Mouse (Mus musculus) embryonic facial prominence, embryonic 15.5 days (tissue): ENCODE results near the gene Gpr82. TPM values are rescaled to one million over a fixed set of nuclear protein-coding genes. Genes with fewer than 3 reads are reported as not detected.

ENCODE experiments used
- ATAC-seq: fragments of 200-750 bp; cut with Nextera tagmentation; 2 replicates; pipeline ENCODE4 v1.8.0; 2017; ENCODE audit warnings: low read depth, moderate TSS enrichment; ENCODE audit not compliant: insufficient number of reproducible peaks, low FRiP score, low TSS enrichment
- H3K27ac ChIP-seq: fragments of 300-500 bp; sonication (generic); replicated peaks from 2 replicates; pipeline ENCODE4 v1.5.1; 2015; ENCODE audit warnings: mild to moderate bottlenecking, inconsistent platforms
- H3K27me3 ChIP-seq: fragments of 300-500 bp; sonication (generic); 2 replicates; pipeline ENCODE4 v1.6.1; 2015; ENCODE audit warnings: inconsistent platforms
- H3K36me3 ChIP-seq: fragments of 300-500 bp; sonication (generic); 2 replicates; pipeline ENCODE4 v1.6.1; 2015; ENCODE audit warnings: mild to moderate bottlenecking, inconsistent platforms
- H3K4me1 ChIP-seq: fragments of 300-500 bp; sonication (generic); 2 replicates; pipeline ENCODE4 v1.6.1; 2015; ENCODE audit warnings: inconsistent platforms
- H3K4me2 ChIP-seq: fragments of 300-500 bp; sonication (generic); replicated peaks from 2 replicates; pipeline ENCODE4 v1.6.1; 2015; ENCODE audit warnings: mild to moderate bottlenecking, inconsistent platforms
- H3K4me3 ChIP-seq: fragments of 300-500 bp; sonication (generic); replicated peaks from 2 replicates; pipeline ENCODE4 v1.5.1; 2015; ENCODE audit warnings: mild to moderate bottlenecking, inconsistent platforms
- H3K9ac ChIP-seq: fragments of 300-500 bp; sonication (generic); 2 replicates; pipeline ENCODE4 v1.6.1; 2015; ENCODE audit warnings: inconsistent platforms
- H3K9me3 ChIP-seq: fragments of 300-500 bp; sonication (generic); replicated peaks from 2 replicates; pipeline ENCODE4 v1.6.1; 2016; ENCODE audit warnings: inconsistent platforms
- WGBS: fragments of 180-500 bp; shearing (Covaris S2); methylation state at CpG from one replicate; pipeline ENCODE4 v1.1.7; 2015; 5-methylcytosine and 5-hydroxymethylcytosine counted together
- polyA plus RNA-seq: library from polyadenylated mRNA; unstranded; fragments of >200 nt; fragmentation: Nextera tagmentation; extraction: Ambion mirVana; gene quantifications from 2 replicates; pipeline ENCODE4 v1.2.1, GENCODE M21; 2015

Gene Gpr82
- 0.39 and 0.41 TPM in 2 replicates for polyA plus RNA-seq

DNA sequence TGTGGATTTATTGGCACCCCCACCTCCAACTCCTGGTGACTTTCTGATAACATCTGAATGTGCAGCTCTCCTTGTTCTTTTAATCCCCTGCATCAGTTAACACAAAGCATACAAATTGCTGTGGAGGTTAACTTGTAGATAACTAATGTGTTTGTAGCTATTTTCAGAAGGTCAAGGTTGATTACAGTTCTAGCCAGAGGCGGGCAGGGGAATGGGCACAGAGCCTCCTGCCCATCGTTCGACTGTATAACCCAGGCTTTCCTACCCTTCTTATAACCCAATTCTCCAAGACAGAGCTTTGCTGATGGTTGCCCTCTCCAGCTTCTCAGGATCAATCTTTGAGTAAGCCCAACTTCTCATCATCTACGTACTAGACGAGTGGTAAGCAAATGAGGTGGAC, at the start of gene Gpr82:
TSS of gene Gpr82 (plus strand) at position 301 of the 400 bp plus-strand sequence.
- Histone ChIP-seq H3K4me2 (no peak within 1 kb of the TSS), H3K4me1 (no peaks in the 10 kb centered on the region), H3K9ac (no peak within 1 kb of the TSS), H3K36me3 (no peaks in the 10 kb centered on the region), H3K27me3 (no peaks in the 10 kb centered on the region), H3K9me3 (no peaks in the 10 kb centered on the region), H3K4me3 (no peak within 1 kb of the TSS), H3K27ac (no peak within 1 kb of the TSS)
- 95% methylated on average over 5 of the region's 5 CpGs for WGBS
- ATAC-seq: no peak

DNA sequence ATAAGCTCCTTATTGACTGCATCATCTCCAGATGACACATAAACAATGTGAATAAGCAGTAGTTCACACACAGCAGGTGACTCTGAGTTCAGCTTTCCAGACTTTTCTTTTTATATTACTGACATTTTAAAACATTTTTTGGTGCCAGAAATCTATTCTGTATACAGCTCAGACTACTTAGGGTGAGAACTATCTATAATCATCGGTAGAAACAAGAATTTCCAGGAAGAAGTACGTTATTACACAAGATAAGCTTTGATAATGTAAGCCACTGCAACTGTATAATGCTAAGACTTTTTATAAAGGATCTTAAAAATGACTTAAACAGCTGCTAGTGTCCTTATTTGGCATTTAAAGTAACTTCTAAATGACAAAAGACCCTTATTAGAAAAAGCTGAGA, 49.0 kb upstream of the Gpr82 start:
- Histone ChIP-seq H3K4me1 (no peaks in the 10 kb centered on the region), H3K36me3 (no peaks in the 10 kb centered on the region), H3K4me3 (no peak overlapping the region), H3K9ac (no peak overlapping the region), H3K9me3 (no peaks in the 10 kb centered on the region), H3K27ac (no peak overlapping the region), H3K27me3 (no peaks in the 10 kb centered on the region), H3K4me2 (no peak overlapping the region)
- 73% methylated on average over 2 of the region's 2 CpGs for WGBS
- ATAC-seq: no peak

DNA sequence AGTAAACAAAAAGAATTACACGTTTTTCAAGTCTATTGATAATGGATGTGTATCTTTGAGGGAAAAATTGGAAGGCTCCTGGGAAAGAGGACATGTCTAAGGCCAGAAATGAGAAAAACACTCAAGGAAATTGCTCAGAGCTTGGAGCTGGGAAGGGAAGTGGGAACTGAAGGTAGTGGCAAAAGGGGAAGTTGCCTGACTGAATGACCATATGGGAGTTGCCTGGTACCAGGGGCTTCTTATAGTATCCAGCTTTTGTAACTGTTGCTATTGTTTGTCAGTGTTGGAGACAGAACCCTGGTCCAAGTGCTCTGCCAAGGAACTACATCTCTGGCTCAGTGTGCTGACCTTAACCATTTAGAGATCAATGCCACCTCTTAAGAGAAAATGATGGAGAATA, 44.4 kb upstream of the Gpr82 start:
- Histone ChIP-seq H3K27ac (no peak overlapping the region), H3K9me3 (no peaks in the 10 kb centered on the region), H3K4me3 (no peak overlapping the region), H3K4me1 (no peaks in the 10 kb centered on the region), H3K9ac (no peak overlapping the region), H3K36me3 (no peaks in the 10 kb centered on the region), H3K4me2 (no peak overlapping the region), H3K27me3 (no peaks in the 10 kb centered on the region)
- no peak for ATAC-seq
- WGBS: 65% methylated on average over 1 of the region's 1 CpGs

DNA sequence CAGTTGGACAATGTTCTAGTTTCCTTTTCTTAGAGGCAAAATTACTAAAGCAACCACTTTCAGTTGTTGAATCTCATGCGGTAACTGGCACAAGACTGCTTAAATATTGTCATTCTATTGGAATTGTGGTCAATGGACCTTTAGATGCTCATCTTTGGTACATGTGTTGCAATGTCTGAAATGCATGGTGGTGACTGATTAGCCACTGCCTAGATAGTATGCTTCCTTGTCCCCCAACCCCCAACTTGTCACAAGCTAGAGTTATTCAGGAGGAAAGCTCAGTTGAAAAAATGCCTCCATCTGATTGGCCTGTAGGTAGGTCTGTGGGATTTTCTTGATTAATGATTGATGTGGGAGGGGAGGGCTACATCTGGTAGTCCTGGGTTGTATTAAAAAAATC, 43.9 kb upstream of the Gpr82 start:
- H3K27ac ChIP-seq: no peak overlapping the region
- H3K27me3 ChIP-seq: no peaks in the 10 kb centered on the region
- 85% methylated on average over 1 of the region's 1 CpGs for WGBS

DNA sequence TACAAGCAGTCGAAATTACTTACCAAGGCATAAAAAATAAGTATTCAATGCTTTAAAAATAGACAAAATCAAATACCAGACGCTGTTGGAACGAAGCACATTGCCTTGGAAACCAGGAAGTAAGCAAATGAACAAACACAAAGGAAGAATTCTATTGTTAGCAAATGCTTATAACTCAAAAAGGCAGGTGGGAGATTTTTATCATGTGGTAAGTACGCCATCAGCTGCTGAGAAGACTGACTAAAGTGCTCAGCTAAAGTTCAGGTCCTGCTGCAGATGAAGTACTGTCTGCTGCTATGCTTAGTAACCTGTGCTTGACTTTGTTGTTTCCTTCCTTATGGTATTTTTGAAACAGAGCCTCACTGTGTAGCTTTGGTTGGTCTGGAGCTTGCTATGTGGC, 42.7 kb upstream of the Gpr82 start:
- Histone ChIP-seq H3K4me1 (no peaks in the 10 kb centered on the region), H3K9ac (no peak overlapping the region), H3K4me3 (no peak overlapping the region), H3K4me2 (no peak overlapping the region), H3K27ac (no peak overlapping the region), H3K9me3 (no peaks in the 10 kb centered on the region), H3K27me3 (no peaks in the 10 kb centered on the region), H3K36me3 (no peaks in the 10 kb centered on the region)
- WGBS: 75% methylated on average over 4 of the region's 4 CpGs
- no peak for ATAC-seq

More for the DNA sequence above, 43.9 kb upstream of the Gpr82 start:
- no peak overlapping the region for H3K4me3 ChIP-seq
- no peak overlapping the region for H3K9ac ChIP-seq
- no peaks in the 10 kb centered on the region for H3K9me3 ChIP-seq
- no peak overlapping the region for H3K4me2 ChIP-seq
- H3K36me3 ChIP-seq: no peaks in the 10 kb centered on the region
- no peak for ATAC-seq
- H3K4me1 ChIP-seq: no peaks in the 10 kb centered on the region

DNA sequence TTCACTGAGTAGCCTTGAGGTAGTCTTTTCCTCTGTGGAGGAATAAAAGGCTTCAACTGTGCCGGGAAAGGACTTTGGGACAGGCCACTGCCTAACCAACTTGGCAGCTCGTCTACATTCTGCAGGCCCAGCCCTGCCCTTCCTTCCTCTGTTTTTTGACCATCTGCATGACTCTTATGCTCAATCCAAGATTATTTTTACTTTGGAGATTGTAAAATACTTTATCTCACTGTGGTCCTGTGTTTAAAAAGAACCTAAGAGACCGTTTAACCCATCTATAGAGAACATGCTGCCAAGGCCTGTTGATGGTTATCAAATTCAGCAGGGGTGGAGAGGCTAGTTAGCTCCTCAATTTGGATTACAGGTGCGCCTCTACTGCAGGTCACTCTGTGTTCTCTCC, 39.7 kb upstream of the Gpr82 start:
- Histone ChIP-seq H3K9me3 (no peaks in the 10 kb centered on the region), H3K36me3 (no peaks in the 10 kb centered on the region), H3K9ac (no peak overlapping the region), H3K4me3 (no peak overlapping the region), H3K27ac (no peak overlapping the region), H3K27me3 (0 out of 2 replicates have a peak, but pooled peaks cover 3% of the 10 kb centered on the region), H3K4me2 (no peak overlapping the region), H3K4me1 (no peaks in the 10 kb centered on the region)
- WGBS: 78% methylated on average over 4 of the region's 4 CpGs
- no peak for ATAC-seq

DNA sequence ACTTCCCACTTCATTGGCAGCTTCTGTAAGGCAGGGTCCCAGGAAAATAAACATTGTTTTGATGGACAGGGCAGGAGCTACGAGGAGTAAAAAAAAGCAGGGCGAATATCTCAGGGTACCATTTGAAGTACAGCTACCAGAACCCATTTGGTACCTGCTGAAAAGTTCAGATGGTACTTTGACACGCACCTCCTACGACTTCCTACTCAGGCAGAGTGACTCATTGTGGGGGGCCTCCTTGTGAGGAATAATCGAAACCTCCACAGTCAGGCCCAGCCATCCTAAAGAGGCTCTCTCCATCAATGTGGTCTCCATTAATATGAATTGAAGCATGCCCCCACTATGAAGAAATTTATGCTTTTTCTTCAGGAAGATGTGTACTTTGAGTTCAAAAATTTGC, 38.5 kb upstream of the Gpr82 start:
- ATAC-seq: no peak
- Histone ChIP-seq H3K9me3 (no peaks in the 10 kb centered on the region), H3K4me3 (no peak overlapping the region), H3K9ac (no peak overlapping the region), H3K27ac (no peak overlapping the region), H3K4me1 (no peaks in the 10 kb centered on the region), H3K36me3 (no peaks in the 10 kb centered on the region), H3K4me2 (no peak overlapping the region), H3K27me3 (0 out of 2 replicates have a peak, but pooled peaks cover 3% of the 10 kb centered on the region)
- 74% methylated on average over 5 of the region's 5 CpGs for WGBS

DNA sequence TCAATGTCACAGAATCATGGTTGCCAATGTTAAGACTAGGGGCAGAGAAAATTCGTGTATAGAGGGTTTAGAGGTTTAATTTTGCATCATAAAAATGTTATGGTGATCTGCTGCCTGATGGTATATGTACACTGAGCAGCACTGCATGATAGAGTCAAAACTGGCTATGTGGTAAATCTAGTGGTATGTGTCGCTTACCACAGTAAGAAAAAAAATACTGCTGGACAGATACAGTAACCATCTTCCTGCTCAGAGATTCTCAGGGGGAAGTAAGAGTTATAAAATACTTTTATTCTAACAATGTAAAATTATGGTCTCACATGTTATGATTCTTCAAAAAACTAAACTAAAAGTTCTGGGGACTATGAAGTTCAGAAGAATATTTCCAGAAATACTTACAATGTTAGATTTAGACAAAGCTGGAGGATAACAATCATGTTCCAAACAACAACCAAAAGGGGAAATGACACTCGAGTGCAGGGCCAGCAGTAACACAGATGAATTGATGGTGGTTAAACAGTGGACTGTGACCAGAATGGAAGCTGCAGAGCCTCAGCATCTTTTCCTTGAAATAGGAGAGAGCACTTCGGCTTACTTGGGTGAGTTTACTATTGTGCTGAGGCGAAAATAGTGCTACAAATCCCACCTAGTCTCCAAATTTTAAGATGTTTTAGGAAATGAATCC, 29.4 kb upstream of the Gpr82 start, which contains the start of gene Gpr34:
TSS of gene Gpr34 (plus strand) at position 491 of the 685 bp plus-strand sequence.
- Histone ChIP-seq H3K27ac (no peak within 1 kb of the TSS), H3K4me1 (no peaks in the 10 kb centered on the region), H3K4me2 (no peak within 1 kb of the TSS), H3K4me3 (no peak within 1 kb of the TSS), H3K36me3 (no peaks in the 10 kb centered on the region), H3K27me3 (no peaks in the 10 kb centered on the region), H3K9ac (no peak within 1 kb of the TSS), H3K9me3 (no peaks in the 10 kb centered on the region)
- ATAC-seq: no peak
- WGBS: 73% methylated on average over 5 of the region's 5 CpGs

DNA sequence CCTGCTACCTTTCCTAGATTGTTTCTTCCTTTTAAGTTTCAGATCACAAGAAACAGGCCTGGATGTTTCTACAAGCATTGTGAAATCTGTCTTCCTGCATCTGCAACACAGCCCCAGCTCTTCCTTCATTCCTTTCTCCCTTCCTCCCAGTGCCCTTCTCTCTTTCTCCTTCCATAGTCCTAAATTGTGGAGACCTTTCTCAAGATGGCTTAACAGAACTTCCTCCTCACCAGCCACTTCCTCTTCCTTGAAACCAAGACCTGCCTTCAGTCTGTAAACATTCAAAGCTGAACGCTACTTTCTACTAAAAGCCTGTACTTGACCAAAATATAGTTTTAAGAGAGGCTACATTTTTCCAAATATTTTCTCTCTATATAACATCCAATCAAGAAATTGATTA, 24.8 kb upstream of the Gpr82 start:
- Histone ChIP-seq H3K9me3 (no peaks in the 10 kb centered on the region), H3K4me2 (no peak overlapping the region), H3K9ac (no peak overlapping the region), H3K4me1 (no peaks in the 10 kb centered on the region), H3K4me3 (no peak overlapping the region), H3K27me3 (no peaks in the 10 kb centered on the region), H3K27ac (no peak overlapping the region), H3K36me3 (no peaks in the 10 kb centered on the region)
- WGBS: 84% methylated on average over 1 of the region's 1 CpGs
- ATAC-seq: no peak

DNA sequence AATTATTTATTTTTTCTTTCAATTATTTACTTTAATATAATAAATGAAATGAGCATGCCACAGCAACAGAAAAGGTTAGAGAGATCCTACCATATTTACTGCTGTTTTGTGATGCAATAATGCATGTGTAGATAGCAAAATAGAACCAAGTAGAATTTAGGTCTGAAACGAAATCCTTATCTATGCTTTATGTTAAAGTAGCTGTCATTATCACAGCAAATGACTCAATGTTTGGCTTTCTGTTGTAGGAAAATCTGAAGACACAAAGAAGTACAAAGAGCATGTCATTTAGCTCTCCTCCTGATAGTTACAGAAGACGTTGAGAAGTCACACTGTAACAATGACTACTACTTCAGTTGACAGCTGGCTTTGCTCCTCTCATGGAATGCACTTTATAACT, 22.3 kb upstream of the Gpr82 start:
- ATAC-seq: no peak
- no peaks in the 10 kb centered on the region for H3K36me3 ChIP-seq
- WGBS: 65% methylated on average over 2 of the region's 2 CpGs
- H3K27me3 ChIP-seq: no peaks in the 10 kb centered on the region
- H3K4me2 ChIP-seq: no peak overlapping the region
- H3K4me3 ChIP-seq: no peak overlapping the region
- H3K9me3 ChIP-seq: no peaks in the 10 kb centered on the region
- H3K9ac ChIP-seq: no peak overlapping the region
- H3K4me1 ChIP-seq: no peaks in the 10 kb centered on the region
- H3K27ac ChIP-seq: no peak overlapping the region

DNA sequence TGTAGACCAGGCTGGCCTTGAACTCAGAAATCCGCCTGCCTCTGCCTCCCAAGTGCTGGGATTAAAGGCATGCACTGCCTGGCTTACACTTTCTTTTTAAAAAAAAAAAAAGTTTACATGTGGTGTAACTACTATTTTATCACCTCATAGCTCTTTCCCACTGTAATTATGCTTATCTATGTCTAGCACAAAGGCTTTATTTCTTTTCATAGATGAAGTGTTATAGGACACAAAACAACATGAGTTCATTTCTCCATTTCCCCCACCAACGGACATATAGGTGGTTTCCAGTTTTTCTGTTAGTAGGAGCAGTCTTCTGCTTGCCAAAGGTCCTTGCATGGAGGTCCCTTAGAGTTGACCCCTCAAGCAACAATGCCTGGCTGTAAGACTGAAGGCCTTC, 9.3 kb upstream of the Gpr82 start:
- H3K36me3 ChIP-seq: no peaks in the 10 kb centered on the region
- H3K4me1 ChIP-seq: no peaks in the 10 kb centered on the region
- no peak overlapping the region for H3K4me3 ChIP-seq
- H3K9me3 ChIP-seq: no peaks in the 10 kb centered on the region
- no peak overlapping the region for H3K27ac ChIP-seq
- H3K9ac ChIP-seq: no peak overlapping the region
- ATAC-seq: no peak
- 88% methylated on average over 2 of the region's 2 CpGs for WGBS
- no peak overlapping the region for H3K4me2 ChIP-seq
- no peaks in the 10 kb centered on the region for H3K27me3 ChIP-seq

DNA sequence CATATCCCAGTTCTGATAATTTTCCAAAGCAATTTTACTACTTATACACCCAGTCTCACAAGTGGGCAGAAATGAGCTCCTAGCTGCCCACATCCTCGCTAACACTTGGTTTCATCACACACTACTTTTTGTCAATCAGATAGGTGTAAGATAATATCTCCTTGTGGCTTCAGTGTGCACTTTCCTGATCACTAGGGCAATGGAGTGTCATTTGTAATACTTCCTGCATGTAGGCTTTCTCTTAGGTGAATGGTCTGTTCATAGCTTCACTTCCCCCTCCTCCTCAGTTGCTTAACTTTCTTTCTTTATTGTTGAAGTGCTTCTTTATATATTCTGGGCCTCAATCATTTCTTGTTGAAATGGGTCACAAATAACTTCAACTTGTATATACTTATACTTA, 8.9 kb upstream of the Gpr82 start:
- Histone ChIP-seq H3K36me3 (no peaks in the 10 kb centered on the region), H3K9ac (no peak overlapping the region), H3K9me3 (no peaks in the 10 kb centered on the region), H3K4me2 (no peak overlapping the region), H3K27me3 (no peaks in the 10 kb centered on the region), H3K4me3 (no peak overlapping the region), H3K4me1 (no peaks in the 10 kb centered on the region), H3K27ac (no peak overlapping the region)
- 77% methylated on average over 1 of the region's 1 CpGs for WGBS
- no peak for ATAC-seq
